Mouse (Mus musculus) left cerebral cortex, postnatal 36 days (tissue): ENCODE results near the gene Slc22a20. TPM values are rescaled to one million over a fixed set of nuclear protein-coding genes. Genes with fewer than 3 reads are reported as not detected.

Experiments used
- DNase-seq, 2 experiments: peaks; one replicate each; pipeline ENCODE4 v3.0.0; 2021 to 2022; ENCODE audit warnings: low spot score in 2 of 2, mixed read lengths in 1 of 2
- intact Hi-C: fragments of 180-260 bp; cut with DNase I; formaldehyde crosslinking; loops from one replicate; pipeline ENCODE4 v1.15.1; 2025
- total RNA-seq, 2 experiments: library from RNA; stranded (reverse); gene quantifications; 2 replicates each; pipeline ENCODE4 v1.2.3; 2021

The Slc22a20 gene
- total RNA-seq, 2 experiments from 2014 or later = not detected

DNA sequence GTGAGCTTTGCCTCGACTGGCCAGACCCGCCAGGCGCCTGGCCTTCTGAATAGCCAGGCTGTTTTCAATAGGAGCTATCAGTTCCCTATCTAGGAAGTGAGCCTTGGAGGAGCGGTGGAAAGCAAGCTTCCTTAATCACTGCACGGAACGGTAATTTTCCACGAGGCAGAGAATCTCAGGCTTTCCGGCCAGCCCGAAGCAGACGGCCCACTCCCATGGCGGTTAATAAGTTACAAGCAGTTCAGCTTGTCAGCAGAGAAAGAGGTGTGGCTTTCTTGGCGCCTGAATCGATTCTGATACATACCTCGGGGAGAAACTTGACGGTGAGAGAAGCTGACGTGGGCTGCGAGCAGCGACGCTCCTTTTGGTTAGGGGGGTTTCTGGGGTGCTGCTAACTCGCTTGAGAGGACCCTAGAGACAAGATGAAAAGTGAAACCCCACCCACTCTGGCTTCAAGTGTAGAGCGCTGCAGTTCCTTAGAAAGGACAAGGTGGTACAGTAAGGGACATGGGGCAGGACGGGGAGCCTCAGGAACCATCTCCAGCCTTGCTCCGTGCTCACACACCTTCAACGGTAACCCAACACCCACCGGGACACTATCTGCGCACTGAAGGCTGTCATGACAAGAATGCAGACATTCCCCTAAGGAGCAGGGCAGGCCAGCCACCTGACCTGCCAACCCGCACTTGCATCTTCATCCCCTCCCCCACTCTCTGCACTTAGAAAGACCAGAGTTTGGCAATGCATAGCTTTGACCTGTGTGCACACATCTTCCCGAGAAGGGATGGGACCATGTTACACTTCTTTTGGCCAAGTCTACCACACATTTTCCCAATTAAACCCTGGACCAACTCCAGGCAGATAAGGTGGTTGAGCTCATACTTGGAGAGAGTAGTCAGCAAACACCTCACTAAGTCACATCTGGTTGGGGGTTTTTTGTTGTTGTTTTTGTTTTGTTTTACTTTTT is 30.0 kb downstream of the Slc22a20 start:
- intact Hi-C loops = loop anchor here (1.0 kb wide), 1 partner anchor 32 kb away; the partner anchor contains the start of gene Cdc42ep2

DNA sequence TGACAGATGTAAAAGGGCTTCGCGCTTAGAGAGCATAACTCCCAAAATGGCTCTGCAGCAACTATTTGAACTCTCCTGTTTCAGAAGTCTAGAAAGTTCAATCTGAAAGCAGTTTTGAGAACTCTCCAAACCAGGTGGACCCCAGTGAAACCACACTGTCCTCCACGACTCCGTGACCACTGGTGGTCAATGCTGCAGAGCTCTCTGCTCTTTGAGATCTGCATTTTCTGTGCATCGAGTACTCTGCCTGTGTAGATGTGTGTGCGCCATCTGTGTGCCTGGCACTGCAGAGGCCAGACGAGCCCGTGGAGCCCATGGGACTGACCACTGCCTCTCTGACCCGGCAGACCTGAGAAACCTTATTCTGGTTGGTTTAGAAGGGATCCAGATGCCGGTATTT is 31.0 kb downstream of the Slc22a20 start:
- DNase-seq = no peak
- intact Hi-C loops = no loop called here

More for the DNA sequence above, 30.0 kb downstream of the Slc22a20 start:
- no peak for DNase-seq

- DNase-seq = no peak
- intact Hi-C loops = no loop called here
Observed at GRCm38 (mm10) chr19:5954031-5954710, 31.8 kb downstream of the Slc22a20 start.

GRCm38 (mm10) chr19:5953201-5953770 is 32.7 kb downstream of the Slc22a20 start:
- intact Hi-C loops = no loop called here
- no peak for DNase-seq

DNA sequence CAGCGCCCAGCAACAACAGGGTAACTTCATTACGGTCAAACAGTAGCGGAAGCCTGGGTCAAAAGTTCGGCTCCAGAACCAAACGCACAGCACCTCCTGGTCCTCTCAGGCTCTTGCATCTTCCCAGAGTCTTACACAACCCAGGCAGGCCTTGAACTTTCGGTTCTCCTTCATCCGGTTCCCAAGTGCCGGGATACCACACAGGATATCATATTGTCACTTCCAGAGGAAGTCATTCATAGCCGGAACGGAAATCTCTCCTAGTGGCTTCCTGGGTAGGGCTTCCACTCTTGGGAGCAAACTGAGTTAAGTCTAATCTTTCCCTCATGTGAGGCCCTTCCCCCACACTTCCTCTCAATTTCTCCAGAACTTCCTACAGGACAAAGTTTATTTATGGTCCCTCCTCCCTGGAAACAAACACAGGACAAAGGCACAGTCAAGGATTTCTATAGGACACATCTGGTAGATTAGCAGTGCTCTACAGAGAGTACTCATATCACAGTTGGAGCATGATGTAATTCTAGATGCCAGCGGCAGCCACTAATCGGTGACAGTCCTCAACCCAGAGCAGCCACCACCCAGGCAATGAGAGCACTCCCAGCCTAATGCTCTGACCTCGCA is 33.8 kb downstream of the Slc22a20 start:
- intact Hi-C loops = no loop called here
- DNase-seq = no peak

- DNase-seq = no peak
- intact Hi-C loops = no loop called here
Observed at GRCm38 (mm10) chr19:5951631-5952030, 34.3 kb downstream of the Slc22a20 start.

DNA sequence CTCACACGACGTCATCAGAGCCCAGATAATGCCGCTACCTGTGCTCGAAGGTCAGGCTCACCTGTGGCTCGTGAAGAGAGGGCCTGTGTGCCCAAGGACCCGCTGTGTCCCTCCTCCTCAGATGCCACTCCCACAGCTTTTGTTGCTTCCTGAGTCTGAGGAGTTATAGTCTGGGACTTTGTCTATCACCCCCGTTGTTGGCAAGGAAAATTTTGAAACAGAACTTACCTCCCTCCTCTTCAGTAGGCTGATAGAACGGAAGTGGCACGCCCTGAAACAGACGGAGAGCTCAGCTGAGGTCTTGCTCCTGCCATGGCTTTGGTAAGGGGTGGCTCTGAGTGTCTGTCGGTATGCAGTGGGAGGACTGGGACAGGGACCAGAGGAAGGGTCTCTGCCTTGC is 35.7 kb downstream of the Slc22a20 start:
- DNase-seq = no peak
- intact Hi-C loops = no loop called here

DNA sequence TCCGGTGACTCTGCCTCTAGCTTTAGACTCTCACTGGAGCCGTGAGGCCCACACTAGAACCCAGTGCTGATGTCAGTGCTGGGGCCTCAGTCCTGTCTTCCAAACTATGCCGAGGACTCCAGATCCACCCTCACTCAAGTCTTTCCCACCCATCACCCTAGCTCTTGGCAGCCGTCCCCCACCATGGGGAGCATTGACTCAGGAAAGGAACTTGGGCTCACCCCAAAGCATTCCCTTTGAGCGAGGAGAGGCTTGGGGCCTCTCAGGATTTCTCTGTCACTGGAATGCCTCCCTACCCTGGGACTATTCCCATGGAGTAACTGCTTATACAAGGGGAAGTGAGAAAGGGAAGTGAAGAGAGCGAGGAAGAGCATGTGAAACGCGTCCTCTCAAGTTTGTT is 40.1 kb downstream of the Slc22a20 start:
- intact Hi-C loops = no loop called here
- DNase-seq = no peak

DNA sequence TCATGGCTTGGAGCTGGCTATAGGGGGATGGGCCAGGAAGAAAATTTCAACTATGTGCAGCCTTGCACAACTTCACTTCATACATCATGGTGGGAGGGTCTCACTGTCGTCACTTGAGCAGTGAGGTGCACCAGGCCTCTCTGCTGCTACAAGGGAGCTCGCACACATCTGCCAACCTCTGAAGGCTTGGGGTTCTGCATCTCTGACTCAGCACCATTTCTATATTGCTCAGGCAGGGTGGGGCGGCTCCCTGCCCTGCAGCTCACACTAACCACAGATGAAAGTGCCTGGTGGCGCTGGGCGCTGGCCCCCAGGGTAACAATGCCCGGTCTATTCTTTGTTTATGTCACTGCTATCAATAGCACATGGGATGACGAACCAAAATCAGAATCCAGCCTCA is 40.9 kb downstream of the Slc22a20 start:
- DNase-seq = no peak
- intact Hi-C loops = no loop called here

DNA sequence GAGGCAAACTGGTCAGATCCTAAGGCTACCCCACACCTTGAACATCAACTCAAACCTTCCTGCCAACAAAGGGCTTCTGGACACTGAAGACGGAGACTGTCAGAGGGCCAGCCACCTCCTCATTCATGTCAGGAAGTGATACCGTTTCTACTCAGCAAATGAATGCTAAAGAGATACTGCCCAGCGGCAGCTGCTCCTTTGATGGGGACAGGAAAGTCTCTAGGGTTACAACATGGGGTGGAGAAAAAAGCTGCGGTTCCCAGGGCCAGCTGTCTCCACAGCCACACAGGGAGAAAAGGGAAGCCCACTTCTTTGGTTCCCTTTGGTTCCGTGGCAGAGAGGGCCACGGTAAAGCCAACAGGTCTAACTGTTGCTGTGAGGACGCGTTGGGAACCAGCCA is 41.8 kb downstream of the Slc22a20 start:
- intact Hi-C loops = no loop called here
- DNase-seq = no peak

GRCm38 (mm10) chr19:5943404-5943803 is 42.5 kb downstream of the Slc22a20 start:
- no peak for DNase-seq
- intact Hi-C loops = no loop called here

GRCm38 (mm10) chr19:5942581-5942980 is 43.4 kb downstream of the Slc22a20 start:
- intact Hi-C loops = no loop called here

GRCm38 (mm10) chr19:5940656-5941055 is 45.3 kb downstream of the Slc22a20 start:
- intact Hi-C loops = no loop called here
- no peak for DNase-seq

More at GRCm38 (mm10) chr19:5942581-5942980, 43.4 kb downstream of the Slc22a20 start:
- DNase-seq = no peak

DNA sequence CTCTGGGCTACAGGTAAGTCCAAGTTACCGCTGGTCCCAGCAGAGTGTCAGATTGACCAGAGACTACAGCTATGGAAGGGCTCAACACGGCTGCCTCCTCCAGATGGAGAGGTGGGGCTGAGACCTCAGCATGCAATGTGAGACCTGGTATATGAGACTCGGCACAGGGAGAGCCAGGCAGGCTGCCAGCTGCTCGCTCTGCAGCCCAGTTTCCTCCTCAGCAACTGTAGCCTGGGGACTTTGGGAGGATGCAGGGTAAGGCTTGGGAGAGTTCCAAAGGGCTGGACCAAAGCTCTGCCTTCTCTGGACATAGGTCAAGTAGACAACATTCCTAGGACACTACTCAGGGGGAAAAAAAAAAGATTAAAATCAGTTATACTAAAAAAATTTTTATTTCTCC is 45.8 kb downstream of the Slc22a20 start:
- no peak for DNase-seq
- intact Hi-C loops = no loop called here

DNA sequence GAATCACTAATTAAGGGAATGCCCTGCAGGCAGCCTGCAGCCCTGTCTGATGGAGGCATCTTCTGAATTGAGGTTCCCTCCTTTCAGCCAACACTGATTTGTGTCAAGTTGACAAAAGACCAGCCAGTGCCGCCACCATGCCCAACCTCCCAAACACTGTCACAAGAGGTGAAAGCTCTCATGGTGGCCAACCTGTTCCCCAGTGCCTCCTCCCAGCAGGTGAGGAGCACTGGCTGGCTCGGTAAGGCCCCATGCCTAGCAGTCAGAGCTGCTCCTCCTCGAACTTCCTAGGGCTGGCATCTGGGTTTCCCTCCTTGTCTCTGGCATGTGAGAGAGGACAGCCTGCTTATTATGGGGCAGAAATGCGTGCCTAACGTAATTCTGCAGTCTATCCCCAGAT is 46.2 kb downstream of the Slc22a20 start:
- DNase-seq = no peak
- intact Hi-C loops = no loop called here

DNA sequence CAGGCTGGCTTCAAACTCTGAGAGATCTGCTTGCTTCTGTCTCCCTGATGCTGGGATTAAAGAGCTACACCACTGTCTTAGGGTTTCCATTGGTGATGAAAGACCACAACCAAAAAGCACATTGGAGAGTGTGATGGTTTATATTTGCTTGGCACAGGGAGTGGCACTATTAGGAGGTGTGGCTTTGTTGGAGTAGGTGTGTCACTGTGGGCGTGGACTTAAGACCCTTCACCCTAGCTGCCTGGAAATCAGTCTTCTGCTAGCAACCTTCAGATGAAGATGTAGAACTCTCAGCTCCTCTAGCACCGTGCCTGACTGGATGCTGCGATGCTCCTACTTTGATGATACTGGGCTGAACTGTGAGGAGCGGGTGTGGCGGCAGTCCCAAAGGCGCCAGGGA is 47.4 kb downstream of the Slc22a20 start:
- intact Hi-C loops = no loop called here
- DNase-seq = no peak

DNA sequence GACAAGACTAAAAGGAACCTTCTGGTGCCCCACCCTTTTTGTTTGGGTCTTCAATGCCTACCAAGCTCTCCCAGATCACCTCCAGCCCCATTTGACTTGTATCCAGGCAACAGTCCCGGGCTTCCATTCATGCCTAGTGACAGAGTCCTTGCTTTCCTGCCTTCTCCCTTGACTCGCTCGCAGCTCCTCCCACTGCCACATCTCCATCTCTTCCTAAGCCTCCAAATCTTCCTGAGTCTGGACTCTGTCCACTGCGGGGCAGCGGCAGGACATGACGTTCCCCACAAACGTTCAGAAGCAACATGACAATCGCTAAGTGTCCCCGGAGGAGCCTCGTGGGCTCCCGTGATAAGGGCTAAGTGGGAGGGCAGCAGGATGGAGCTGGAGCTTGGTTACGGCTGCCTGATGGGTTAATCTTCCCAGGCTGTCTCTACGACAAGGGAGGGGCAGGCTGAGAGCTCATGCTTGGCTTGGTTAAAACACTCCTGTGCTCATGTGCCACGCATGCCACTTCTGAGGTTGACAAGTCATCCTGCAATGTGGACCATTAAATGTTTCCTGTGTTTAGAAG is 48.0 kb downstream of the Slc22a20 start:
- DNase-seq = no peak
- intact Hi-C loops = no loop called here

DNA sequence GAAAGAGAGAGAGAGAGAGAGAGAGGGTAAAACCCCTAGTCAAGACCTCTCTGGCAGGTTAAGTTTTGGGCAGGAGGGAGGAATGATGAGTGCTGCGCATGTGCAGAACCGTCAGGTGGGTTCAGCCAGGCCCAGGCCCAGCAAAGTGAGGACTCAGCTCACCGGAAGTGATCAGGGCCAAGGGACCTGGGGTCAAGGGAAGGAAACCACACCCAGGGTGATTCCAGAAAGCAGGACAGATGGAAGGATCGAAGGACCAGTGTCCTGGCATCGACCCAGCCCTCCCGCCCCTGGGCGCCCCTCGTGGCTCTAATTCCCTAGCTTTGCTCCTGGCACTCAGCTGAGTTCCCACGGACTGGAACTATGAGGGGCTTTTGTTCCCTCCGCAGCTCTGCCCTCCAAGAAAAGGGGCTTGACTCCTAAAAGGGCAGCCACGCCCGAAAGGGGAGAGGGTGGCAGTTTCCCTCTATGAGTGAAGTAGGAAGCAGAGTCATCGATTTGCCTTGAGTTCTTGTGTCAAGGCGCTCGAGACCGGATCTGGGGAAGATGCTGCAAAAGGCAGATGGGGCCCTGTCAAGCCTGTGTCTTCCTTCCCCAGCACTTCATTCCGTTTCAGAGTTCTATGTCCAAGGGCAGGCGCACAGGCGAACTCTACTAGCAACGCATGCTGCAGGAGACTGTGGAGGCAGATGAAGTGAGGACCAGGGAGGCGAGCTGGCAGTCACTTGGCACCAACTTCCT is 48.7 kb downstream of the Slc22a20 start:
- DNase-seq = no peak
- intact Hi-C loops = no loop called here

DNA sequence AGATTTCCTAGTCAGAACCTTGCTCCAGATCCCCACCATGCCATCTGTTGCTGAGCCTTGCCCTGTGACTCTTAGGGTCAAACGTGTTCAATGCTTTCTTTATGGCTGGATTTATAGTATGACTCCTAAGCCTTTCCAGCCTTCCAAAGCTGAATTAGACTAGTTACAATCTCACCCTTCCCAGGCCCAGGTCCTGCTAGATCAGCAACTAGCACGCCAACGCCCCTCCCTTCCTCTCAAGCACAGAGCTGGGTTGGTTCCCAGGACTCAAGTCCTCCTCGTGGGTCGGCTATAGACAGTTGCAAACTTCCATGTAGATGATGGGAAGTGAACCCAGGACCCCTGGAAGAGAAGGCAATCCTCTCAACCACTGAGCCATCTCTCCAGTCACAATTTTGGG is 50.3 kb downstream of the Slc22a20 start:
- no peak for DNase-seq
- intact Hi-C loops = no loop called here
